Mouse (Mus musculus): ENCODE data around the gene Cdh23.

Gene Cdh23

GRCm38 (mm10) chr10:60371596-60372386 lies 324.5 kb downstream of the Cdh23 start:
- peak in 1 of 2 experiments; percentile 42 for DNase-seq (ENCODE audit: low read depth in 1 of 2, low spot score in 2 of 2)

- DNase-seq (ENCODE audit: low read depth in 1 of 2, low spot score in 2 of 2) = no peak
Measured at GRCm38 (mm10) chr10:60370601-60371061, 325.7 kb downstream of the Cdh23 start.

DNA sequence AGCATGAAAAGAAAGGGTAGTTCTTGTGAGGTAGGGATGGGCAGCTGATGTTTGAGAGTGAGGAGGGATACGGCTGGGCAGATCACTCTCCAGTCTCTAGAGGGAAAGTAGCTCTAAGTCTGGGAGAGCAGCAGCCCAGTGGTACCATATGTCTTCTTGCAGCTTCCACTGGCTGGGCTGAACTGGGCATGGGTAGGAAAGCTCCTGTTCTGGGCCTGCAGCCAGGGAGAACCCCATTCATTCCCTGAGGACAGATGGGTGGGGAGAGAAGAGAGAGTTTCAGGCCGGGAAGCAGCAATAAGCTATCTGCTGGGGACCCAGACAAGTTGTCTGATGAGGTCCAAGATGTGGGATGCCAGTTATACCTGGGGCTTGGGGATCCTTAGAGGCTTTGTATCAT lies 326.2 kb downstream of the Cdh23 start:
- DNase-seq (ENCODE audit: low read depth in 1 of 2, low spot score in 2 of 2) = no peak

- no peak for DNase-seq (ENCODE audit: low read depth in 1 of 2, low spot score in 2 of 2)
Measured at GRCm38 (mm10) chr10:60369405-60369804, 326.9 kb downstream of the Cdh23 start.

DNA sequence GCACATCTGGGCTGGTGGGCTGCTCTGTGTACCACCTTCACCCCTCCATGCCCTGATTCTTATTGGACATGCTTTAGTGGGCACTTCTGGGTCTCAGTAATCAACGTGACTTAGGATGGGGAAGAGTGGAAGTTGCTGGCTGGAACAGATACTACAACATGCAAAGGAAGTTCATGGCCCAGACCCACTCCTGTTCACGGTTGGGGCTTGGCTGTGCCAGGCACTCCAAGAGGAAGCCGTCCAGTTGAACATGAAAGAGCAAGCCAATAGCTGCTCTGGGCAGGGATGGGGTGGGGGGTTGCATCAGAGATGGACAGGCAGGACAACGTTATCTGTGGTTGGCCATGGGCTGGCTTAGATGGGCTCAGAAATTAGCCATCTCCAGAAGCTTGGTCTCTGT lies 328.4 kb downstream of the Cdh23 start:
- DNase-seq (ENCODE audit: low read depth in 1 of 2, low spot score in 2 of 2) = no peak

- peak in 1 of 2 experiments; percentile 41 for DNase-seq (ENCODE audit: low read depth in 1 of 2, low spot score in 2 of 2)
Measured at GRCm38 (mm10) chr10:60367145-60367544, 329.1 kb downstream of the Cdh23 start.

GRCm38 (mm10) chr10:60363426-60363825 lies 332.9 kb downstream of the Cdh23 start:
- no peak for DNase-seq (ENCODE audit: low read depth in 1 of 2, low spot score in 2 of 2)

GRCm38 (mm10) chr10:60362310-60362628 lies 334.0 kb downstream of the Cdh23 start:
- DNase-seq (ENCODE audit: low read depth in 1 of 2, low spot score in 2 of 2) = no peak

DNA sequence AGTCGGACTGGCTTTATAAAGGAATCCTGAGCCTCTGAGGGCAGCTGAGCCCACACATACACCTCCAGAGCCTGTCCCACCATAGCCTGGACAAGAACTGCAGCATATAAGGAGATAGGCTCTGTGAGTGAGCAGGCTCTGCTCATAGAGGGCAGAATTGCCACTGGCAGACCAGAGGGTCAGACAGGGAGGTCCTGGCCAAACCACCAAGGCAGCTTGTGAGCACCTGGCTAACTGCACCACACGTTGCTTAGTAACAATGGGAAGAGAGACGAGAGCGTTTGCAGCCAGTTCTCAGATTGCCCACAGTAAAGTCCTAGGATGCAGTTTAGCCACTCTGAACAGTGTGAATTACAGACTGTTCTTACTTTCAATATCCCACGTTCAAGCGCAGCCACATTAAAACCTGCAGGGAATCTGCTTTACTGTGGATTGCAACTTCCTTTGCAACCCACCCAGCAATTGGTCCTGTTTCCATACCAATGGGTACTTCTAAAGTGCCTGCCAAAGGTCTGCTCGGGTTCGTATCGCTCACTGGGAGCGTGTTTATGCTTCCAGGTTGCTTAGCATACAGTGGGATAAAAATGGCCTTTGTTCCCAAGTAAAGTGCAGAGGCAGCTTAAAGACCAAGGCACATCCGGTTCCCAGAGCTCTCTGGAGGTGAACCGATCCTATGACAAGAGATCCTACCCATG lies 334.5 kb downstream of the Cdh23 start:
- DNase-seq (ENCODE audit: low read depth in 1 of 2, low spot score in 2 of 2) = no peak

DNA sequence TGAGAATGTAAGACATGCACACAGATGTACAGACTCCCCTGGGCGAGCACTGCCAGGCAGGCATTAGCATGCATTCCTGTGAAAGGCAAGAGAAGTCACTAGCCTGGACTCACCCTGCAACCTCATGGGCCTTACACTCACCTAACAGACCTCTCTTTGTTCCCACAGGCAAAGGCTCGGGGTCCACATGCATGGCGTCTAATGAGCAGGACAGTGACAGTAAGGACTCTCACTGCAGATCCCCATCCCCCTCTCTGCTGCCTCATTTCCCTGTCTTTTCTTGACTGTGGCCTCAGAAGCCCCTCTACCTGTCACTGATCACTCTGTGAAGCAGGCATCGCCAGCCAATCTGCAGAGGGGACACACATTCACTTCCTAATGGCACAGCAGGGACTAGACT lies 337.5 kb downstream of the Cdh23 start:
- no peak for DNase-seq (ENCODE audit: low read depth in 1 of 2, low spot score in 2 of 2)

- DNase-seq (ENCODE audit: low read depth in 1 of 2, low spot score in 2 of 2) = no peak
Measured at GRCm38 (mm10) chr10:60357901-60358300, 338.4 kb downstream of the Cdh23 start.

- DNase-seq (ENCODE audit: low read depth in 1 of 2, low spot score in 2 of 2) = no peak
Measured at GRCm38 (mm10) chr10:60357441-60357840, 338.8 kb downstream of the Cdh23 start.

GRCm38 (mm10) chr10:60354881-60355677 lies 341.2 kb downstream of the Cdh23 start:
- no peak for DNase-seq (ENCODE audit: low read depth in 1 of 2, low spot score in 2 of 2)

- DNase-seq (ENCODE audit: low read depth in 1 of 2, low spot score in 2 of 2) = no peak
Measured at GRCm38 (mm10) chr10:60354003-60354325, 342.3 kb downstream of the Cdh23 start.

- DNase-seq (ENCODE audit: low read depth in 1 of 2, low spot score in 2 of 2) = no peak
Measured at GRCm38 (mm10) chr10:60353241-60354002, 342.9 kb downstream of the Cdh23 start.

DNA sequence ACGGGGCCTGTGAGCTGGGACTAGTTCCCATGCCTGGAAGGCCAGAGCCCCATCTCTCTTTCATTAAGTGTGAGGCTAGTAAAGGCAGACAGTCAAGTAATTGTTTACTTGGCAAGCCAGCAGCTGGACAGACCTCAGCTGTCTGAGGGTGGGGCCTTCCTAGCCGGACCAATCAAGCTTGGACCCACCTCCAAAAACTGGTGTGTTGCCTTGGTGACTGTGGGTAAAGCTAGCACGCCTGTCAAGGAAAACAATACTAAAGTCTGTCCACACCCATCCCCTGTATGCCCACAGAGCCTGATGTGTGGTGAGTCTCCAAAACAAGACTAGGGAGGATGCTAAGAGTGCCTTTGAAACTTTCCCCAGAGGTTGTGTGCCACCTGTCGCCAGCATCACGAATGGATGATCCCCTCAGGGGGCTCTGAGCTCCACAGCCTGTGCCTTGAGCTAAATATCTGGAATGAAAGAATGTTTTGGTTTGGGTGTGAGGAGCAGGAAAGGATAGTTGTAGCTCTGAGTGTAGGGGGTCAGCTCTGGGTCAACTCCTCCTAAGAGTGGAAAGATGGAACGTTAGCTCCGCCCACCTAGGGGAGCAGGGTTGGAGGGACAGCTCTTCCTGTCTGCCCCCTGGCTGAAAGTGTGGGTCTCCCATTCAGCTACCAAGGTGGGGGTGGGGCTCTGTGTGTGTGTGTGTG lies 344.4 kb downstream of the Cdh23 start:
- peak in 1 of 2 experiments; percentile 57 for DNase-seq (ENCODE audit: low read depth in 1 of 2, low spot score in 2 of 2)

GRCm38 (mm10) chr10:60351248-60351647 lies 345.0 kb downstream of the Cdh23 start:
- no peak for DNase-seq (ENCODE audit: low read depth in 1 of 2, low spot score in 2 of 2)

DNA sequence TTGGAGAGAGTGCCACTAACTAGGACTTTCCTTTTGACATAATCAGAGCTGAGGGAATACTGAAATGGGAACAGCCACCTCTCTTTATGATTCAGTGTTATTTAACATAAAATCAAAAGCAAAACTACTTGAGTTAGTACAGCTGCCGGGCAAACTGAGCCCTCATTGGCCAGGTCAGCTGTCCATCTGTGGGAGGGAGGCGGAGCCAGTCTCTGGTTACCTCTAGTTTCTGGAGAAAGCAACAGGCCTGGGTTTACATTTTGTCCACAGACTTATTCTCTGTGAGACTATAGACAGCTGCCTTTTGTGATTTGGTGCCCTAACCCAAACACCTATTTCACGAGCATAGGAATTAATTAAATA lies 345.5 kb downstream of the Cdh23 start:
- DNase-seq (ENCODE audit: low read depth in 1 of 2, low spot score in 2 of 2) = peak in 1 of 2 experiments; percentile 75

GRCm38 (mm10) chr10:60350077-60350804 lies 346.0 kb downstream of the Cdh23 start:
- no peak for DNase-seq (ENCODE audit: low read depth in 1 of 2, low spot score in 2 of 2)

GRCm38 (mm10) chr10:60349644-60350043 lies 346.6 kb downstream of the Cdh23 start:
- DNase-seq (ENCODE audit: low read depth in 1 of 2, low spot score in 2 of 2) = no peak

Measured in monocyte, adult 2 months (primary cell).